Mouse (Mus musculus): Measurements from ENCODE around the gene Diras1.

Gene Diras1

GRCm38 (mm10) chr10:81028219-81028618, 2.8 kb upstream of the Diras1 start:
- no peak for DNase-seq

GRCm38 (mm10) chr10:81027331-81027730, 1.9 kb upstream of the Diras1 start:
- no peak for DNase-seq

- DNase-seq, result no peak
Observed at GRCm38 (mm10) chr10:81026857-81027256, 1.4 kb upstream of the Diras1 start.

- no peak for DNase-seq
Observed at GRCm38 (mm10) chr10:81025047-81025621, 328 bp downstream of the Diras1 start.

GRCm38 (mm10) chr10:81024346-81024937, 1.0 kb downstream of the Diras1 start:
- DNase-seq, result no peak

GRCm38 (mm10) chr10:81022744-81023143, 2.7 kb downstream of the Diras1 start:
- no peak for DNase-seq

- DNase-seq, result no peak
Observed at GRCm38 (mm10) chr10:81021547-81022110, 3.8 kb downstream of the Diras1 start.

- DNase-seq, result no peak
Observed at GRCm38 (mm10) chr10:81020207-81020606, 5.3 kb downstream of the Diras1 start.

GRCm38 (mm10) chr10:81019687-81020086, 5.8 kb downstream of the Diras1 start:
- no peak for DNase-seq

- DNase-seq, result peak; percentile 28
Observed at GRCm38 (mm10) chr10:81018326-81018725, 7.1 kb downstream of the Diras1 start.

- peak; percentile 79 for DNase-seq
Observed at GRCm38 (mm10) chr10:81016645-81017044, 8.8 kb downstream of the Diras1 start.

GRCm38 (mm10) chr10:81015666-81016065, 9.8 kb downstream of the Diras1 start:
- no peak for DNase-seq

- peak; percentile 97 for DNase-seq
Observed at GRCm38 (mm10) chr10:81014393-81015384, 10.8 kb downstream of the Diras1 start, which contains the start of gene Gng7. TSS of gene Gng7 (minus strand) at chr10:81014945.

GRCm38 (mm10) chr10:81010851-81011250, 14.6 kb downstream of the Diras1 start:
- no peak for DNase-seq

- peak; percentile 46 for DNase-seq
Observed at GRCm38 (mm10) chr10:81007240-81007639, 18.2 kb downstream of the Diras1 start.

- no peak for DNase-seq
Observed at GRCm38 (mm10) chr10:81006005-81006677, 19.3 kb downstream of the Diras1 start.

- no peak for DNase-seq
Observed at GRCm38 (mm10) chr10:81001161-81001560, 24.3 kb downstream of the Diras1 start.

- DNase-seq, result no peak
Observed at GRCm38 (mm10) chr10:81000197-81001062, 25.0 kb downstream of the Diras1 start.

- peak; percentile 91 for DNase-seq
Observed at GRCm38 (mm10) chr10:80999362-81000196, 25.9 kb downstream of the Diras1 start.

- peak; percentile 66 for DNase-seq
Observed at GRCm38 (mm10) chr10:80998778-80999177, 26.7 kb downstream of the Diras1 start.

- no peak for DNase-seq
Observed at GRCm38 (mm10) chr10:80998021-80998420, 27.4 kb downstream of the Diras1 start.
